Mouse (Mus musculus) bone marrow, adult 2 months (tissue): ENCODE data around the gene Ptpn12. TPM values are rescaled to one million over a fixed set of nuclear protein-coding genes. Genes with fewer than 3 reads are reported as not detected.
A peak's percentile ranks its signal among the peaks of the same experiment; 100 is the strongest.

ENCODE experiments used
- H3K27ac ChIP-seq: fragments of 200-500 bp; 2 replicates; pipeline ENCODE4 v1.5.1; 2012; ENCODE audit warnings: low read depth, mild to moderate bottlenecking, control low read depth, inconsistent platforms, low read length; ENCODE audit not compliant: control insufficient read depth, poor library complexity, insufficient read depth
- H3K4me1 ChIP-seq: fragments of 200-500 bp; 2 replicates; pipeline ENCODE4 v1.6.1; 2011; ENCODE audit warnings: low read length; ENCODE audit not compliant: control insufficient read depth, insufficient read depth
- H3K4me3 ChIP-seq: fragments of 200-500 bp; replicated peaks from 2 replicates; pipeline ENCODE3; 2011; ENCODE audit warnings: mild to moderate bottlenecking, low read depth, low read length, control low read depth; ENCODE audit not compliant: control insufficient read depth
- CTCF ChIP-seq: fragments of 200-500 bp; IDR thresholded peaks from 2 replicates; pipeline ENCODE4 v1.5.1; 2011; ENCODE audit warnings: low read length, control low read depth; ENCODE audit not compliant: control insufficient read depth, insufficient read depth
- POLR2A ChIP-seq: fragments of 200-500 bp; IDR thresholded peaks from 2 replicates; pipeline ENCODE4 v1.6.1; 2011; ENCODE audit warnings: low read depth, mild to moderate bottlenecking, control low read depth, low read length, borderline replicate concordance; ENCODE audit not compliant: control insufficient read depth
- WGBS: fragments of 180-500 bp; shearing (Covaris S2); methylation state at CpG from one replicate; pipeline ENCODE4 v1.1.7; 2018; 5-methylcytosine and 5-hydroxymethylcytosine counted together
- polyA plus RNA-seq: library from polyadenylated mRNA; stranded (reverse); fragments of >200 nt; gene quantifications from 2 replicates; pipeline ENCODE4 v1.2.4, GENCODE M21; 2011; ENCODE audit warnings: low replicate concordance; ENCODE audit not compliant: missing spikeins, insufficient read depth, insufficient read length

Ptpn12 gene
- polyA plus RNA-seq, 1 experiment, result 26.4 TPM

DNA sequence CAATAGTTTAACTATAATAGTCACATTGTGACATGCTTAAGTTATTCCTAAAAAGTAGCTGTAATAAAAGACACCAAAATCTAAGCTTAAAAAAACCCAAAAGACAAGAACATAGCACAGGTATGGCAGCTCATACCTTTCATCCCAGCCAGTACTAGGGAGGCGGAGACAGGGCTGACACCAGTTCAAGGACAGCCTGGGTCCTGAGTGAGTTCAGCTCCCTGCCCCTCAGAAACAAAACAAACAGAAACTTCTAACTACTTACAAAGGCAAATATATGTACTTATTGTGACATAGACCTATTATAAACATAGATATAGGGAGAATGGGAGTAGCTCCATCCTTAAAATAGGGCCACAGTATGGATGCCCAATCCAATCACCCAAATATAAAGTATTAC lies 3.2 kb downstream of the Ptpn12 start:
- H3K4me1 ChIP-seq, result peaks cover 3% of the 10 kb centered on the region; the same call in 1 of the 2 replicates
- 91% methylated on average over 1 of the region's 1 CpGs for WGBS

DNA sequence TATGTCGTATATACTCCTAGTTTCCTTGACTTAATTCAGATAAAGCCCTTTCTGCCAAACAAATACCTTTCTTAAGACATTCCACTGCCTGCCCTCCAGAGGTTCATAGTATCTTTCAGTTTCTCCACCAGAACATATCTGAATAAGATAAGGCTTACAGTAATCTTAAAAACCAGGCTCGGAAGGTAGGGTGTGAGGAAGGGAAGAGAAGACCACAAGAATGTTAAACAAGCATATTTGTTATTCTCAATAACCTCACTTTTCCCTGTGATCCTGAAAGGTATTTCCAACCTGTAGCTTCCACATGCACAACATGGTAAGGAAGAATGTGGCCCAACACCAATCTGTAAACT lies 5.0 kb downstream of the Ptpn12 start:
- H3K4me1 ChIP-seq, result peaks cover 6% of the 10 kb centered on the region; the same call in 1 of the 2 replicates
- WGBS, result 28% methylated on average over 2 of the region's 2 CpGs
- no peak overlapping the region for H3K4me3 ChIP-seq
- no peak for TF ChIP-seq POLR2A
- no peak for TF ChIP-seq CTCF
- H3K27ac ChIP-seq, result no peak overlapping the region

More for the DNA sequence above, 3.2 kb downstream of the Ptpn12 start:
- no peak overlapping the region for H3K27ac ChIP-seq
- no peak overlapping the region for H3K4me3 ChIP-seq
- TF ChIP-seq CTCF, result no peak

DNA sequence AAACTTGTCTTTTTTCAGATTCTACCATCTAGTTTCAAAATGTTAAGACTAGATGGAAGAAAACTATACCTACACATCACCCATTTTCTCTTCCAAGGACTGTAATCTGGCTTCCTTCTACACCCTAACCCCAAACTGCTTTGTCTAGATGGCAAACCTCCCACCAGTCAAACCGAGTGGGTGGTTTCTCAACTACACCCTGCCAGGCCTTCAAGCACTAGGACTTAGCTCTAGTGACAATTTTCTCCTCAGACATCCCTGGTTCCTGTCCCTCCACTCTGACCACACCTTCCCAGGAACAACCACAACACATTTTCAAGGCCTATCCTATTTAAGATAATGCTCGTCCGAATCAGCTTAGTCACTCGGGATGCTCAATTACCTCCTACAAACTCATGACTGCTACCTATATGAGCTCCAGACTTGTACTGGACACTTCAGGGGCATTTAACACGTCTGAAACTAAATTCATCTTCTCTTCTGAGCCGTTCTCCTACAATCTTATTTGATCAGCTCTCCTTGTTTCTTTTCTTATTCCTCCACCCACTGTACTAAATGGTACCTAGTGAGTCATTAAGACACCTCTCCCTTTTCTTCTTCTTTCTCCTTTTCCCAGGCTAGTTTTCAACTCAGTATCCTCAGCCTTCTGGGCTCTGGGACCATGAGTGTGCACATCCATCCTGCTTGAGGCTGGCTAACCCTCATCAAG lies 5.5 kb downstream of the Ptpn12 start:
- WGBS, result 44% methylated on average over 6 of the region's 6 CpGs
- Histone ChIP-seq H3K4me3 (no peak overlapping the region), H3K4me1 (peaks cover 6% of the 10 kb centered on the region; the same call in 1 of the 2 replicates)

DNA sequence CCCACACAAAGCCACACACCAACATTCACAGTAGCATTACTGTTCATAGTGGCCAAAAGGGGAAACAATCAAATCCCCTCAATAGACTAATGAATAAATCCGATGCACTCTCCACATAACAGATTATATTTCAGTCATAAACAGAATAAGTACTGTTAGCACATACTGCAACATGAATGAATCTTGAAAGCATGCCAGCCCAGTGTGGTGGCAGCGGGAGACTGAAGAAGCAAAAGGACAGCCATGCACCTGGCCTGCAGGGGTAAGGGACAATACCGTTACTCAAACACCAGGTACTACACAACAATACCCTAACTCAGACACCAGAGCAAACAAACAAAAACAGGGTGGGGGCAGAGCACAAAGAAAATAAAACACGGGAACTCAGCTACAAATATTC lies 6.7 kb downstream of the Ptpn12 start:
- Histone ChIP-seq H3K4me1 (peaks cover 6% of the 10 kb centered on the region; the same call in 1 of the 2 replicates), H3K27ac (no peak overlapping the region), H3K4me3 (no peak overlapping the region)
- 57% methylated on average over 4 of the region's 4 CpGs for WGBS
- TF ChIP-seq POLR2A (no peak), CTCF (no peak)

More for the DNA sequence above, 5.5 kb downstream of the Ptpn12 start:
- no peak for TF ChIP-seq POLR2A
- TF ChIP-seq CTCF, result no peak
- 0 out of 2 replicates have a peak overlapping the region, but pooled peaks have one; percentile 48 for H3K27ac ChIP-seq

DNA sequence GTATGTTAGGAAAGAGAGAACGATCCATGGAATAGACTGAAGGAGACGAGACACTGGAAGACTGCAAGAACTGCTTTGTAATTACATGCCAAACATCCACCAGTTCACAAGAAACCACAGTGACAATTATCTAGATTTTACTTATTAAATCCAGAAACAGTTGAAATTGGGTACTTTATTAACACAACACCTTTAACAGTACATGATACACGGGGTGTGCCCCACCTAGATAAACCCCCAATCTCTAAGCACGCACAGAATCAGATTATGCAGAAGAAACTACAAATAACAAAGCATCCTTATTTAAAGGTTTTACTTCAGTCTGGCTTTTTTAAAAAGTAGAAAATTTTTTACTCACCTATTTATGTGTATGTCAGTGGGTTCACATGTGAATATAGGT lies 8.6 kb downstream of the Ptpn12 start:
- Histone ChIP-seq H3K27ac (no peak overlapping the region), H3K4me1 (peaks cover 6% of the 10 kb centered on the region; the same call in 1 of the 2 replicates), H3K4me3 (no peak overlapping the region)
- WGBS, result 57% methylated on average over 4 of the region's 4 CpGs
- TF ChIP-seq CTCF (no peak), POLR2A (no peak)

DNA sequence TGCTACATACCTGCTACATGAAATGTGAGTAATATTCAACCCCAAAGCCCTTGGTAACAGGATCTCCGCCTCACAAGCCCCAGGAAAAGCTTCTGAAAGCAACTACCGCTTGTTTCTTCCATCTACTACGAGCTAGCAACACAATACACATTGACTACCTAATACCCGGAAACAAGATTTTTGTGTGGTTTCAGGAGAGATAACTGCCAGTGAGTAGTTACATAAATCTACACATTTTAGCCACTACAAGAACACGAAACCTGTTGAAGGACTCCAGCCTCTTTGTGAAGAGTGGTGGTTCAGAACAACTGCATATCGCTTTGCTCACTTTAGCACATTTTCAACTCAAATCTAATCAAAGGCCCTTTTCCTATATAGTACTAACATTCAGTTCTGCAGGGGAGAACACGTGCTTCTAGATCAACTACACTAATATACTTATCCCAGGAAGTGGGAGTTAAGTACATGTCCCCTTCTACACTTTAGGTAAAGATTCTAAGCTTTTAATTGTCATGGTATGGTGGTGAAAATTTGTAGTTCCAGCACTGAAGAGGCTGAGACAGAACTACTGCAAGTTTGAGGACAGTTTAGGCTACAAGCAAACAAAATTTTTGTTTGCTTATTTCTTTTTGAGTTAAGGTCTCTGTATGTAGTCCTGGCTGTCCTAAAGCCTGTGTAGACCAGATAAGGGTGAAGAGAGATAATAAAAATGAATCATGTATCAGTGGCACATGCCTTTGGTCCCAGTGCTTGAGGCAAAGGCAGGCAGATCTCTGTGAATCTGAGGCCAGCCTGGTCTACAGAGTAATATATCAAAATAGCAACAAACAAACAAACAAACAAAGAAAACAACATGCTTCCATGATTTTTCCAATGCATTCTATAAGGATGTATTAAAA lies 9.3 kb downstream of the Ptpn12 start:
- 15% methylated on average over 7 of the region's 7 CpGs for WGBS
- TF ChIP-seq POLR2A, result no peak
- no peak for TF ChIP-seq CTCF
- Histone ChIP-seq H3K4me1 (peaks cover 6% of the 10 kb centered on the region; the same call in 1 of the 2 replicates), H3K4me3 (no peak overlapping the region), H3K27ac (0 out of 2 replicates have a peak overlapping the region, but pooled peaks have one; percentile 39)

DNA sequence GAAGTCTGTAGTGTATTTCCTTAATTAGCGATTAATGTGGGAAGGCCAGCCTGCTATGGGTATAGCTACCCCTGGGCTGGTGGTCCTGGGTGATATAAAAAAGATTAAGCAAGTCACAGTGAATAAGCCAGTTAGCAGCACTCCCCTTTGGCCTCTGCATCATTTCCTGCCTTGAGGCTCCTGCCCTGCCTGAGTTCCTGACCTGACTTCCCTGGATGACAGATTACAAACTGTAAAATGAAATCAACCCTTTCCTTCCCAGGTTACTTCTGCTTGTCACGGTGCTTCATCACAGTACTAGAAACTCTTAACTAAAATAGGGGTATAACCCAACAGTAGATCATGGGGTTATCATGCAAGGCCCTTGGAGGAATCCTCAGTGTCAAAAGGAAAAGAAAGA lies 10.2 kb downstream of the Ptpn12 start:
- TF ChIP-seq CTCF (no peak), POLR2A (no peak)
- H3K4me1 ChIP-seq, result peaks cover 6% of the 10 kb centered on the region; the same call in 1 of the 2 replicates

DNA sequence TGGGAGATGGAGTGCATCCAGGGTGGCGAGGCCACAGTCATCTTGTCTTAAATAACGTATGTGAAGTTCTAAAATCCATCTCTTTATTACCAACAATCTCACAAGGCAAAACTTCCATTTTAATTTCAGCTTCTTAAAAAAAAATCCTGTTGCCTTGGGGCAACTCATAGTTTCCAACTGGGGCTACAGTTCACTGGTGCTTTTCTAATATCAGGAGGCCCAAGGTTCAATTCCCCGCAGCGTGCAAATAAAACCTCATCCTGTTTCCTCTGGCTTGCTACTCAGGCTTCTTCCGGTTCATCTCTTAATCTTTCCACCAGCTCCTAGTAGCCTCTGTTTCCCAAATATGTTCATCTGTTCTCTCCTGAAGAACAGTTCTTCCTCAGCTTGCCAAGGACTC lies 17.6 kb downstream of the Ptpn12 start:
- WGBS, result 57% methylated on average over 5 of the region's 5 CpGs
- TF ChIP-seq POLR2A (no peak), CTCF (no peak)
- H3K4me1 ChIP-seq, result no peaks in the 10 kb centered on the region; the same call in 1 of the 2 replicates

More for the DNA sequence above, 10.2 kb downstream of the Ptpn12 start:
- 30% methylated on average over 2 of the region's 2 CpGs for WGBS
- Histone ChIP-seq H3K27ac (no peak overlapping the region), H3K4me3 (no peak overlapping the region)

More for the DNA sequence above, 17.6 kb downstream of the Ptpn12 start:
- no peak overlapping the region for H3K27ac ChIP-seq
- no peak overlapping the region for H3K4me3 ChIP-seq
